Mouse (Mus musculus): ENCODE measurements around the gene Rai2.

- TF ChIP-seq CTCF (IDR thresholded peaks at IDR 0.05; ENCODE audit: low read depth) (no peak), EP300 (IDR thresholded peaks at IDR 0.05; ENCODE audit: low read depth) (no peak)
Observed at GRCm38 (mm10) chrX:161776321-161776962, 59.6 kb downstream of the Rai2 start.

Data from liver, embryonic 14.5 days (tissue).